Mouse (Mus musculus): ENCODE results near the gene Hnrnpu. TPM values are rescaled to one million over a fixed set of nuclear protein-coding genes. Genes with fewer than 3 reads are reported as not detected.

Hnrnpu gene
- polyA plus RNA-seq, 1 experiment from 2014 or later: 369 TPM

- Histone ChIP-seq H3K27me3 (ENCODE audit: control insufficient read depth, insufficient read depth, low read length) (no peaks in the 10 kb centered on the region), H3K4me1 (ENCODE audit: control insufficient read depth, insufficient read depth, low read length) (peaks cover 23% of the 10 kb centered on the region), H3K27ac (replicated peaks; ENCODE audit: low read depth, low read length) (no peak overlapping the region; the same call in 1 of the 2 replicates), H3K4me3 (replicated peaks; ENCODE audit: low read depth, low read length) (peak overlapping the region; percentile 100), H3K4me2 (ENCODE audit: low read length) (peak overlapping the region; percentile 95), H3K9ac (replicated peaks; ENCODE audit: low read length) (peak overlapping the region; percentile 99), H3K36me3 (ENCODE audit: control insufficient read depth, insufficient read depth, low read length) (peaks cover 42% of the 10 kb centered on the region), H3K9me3 (ENCODE audit: control insufficient read depth, low read length) (no peaks in the 10 kb centered on the region)
- WGBS: under 1% methylated on average over 16 of the region's 16 CpGs
- DNase-seq: peak; percentile 38
- no peak for ATAC-seq (ENCODE audit: low FRiP score, low TSS enrichment)
Observed at GRCm38 (mm10) chr1:178335860-178336261, 1.7 kb downstream of the Hnrnpu start.

GRCm38 (mm10) chr1:178329946-178330345, 7.7 kb downstream of the Hnrnpu start:
- peaks cover 13% of the 10 kb centered on the region for H3K4me1 ChIP-seq (ENCODE audit: control insufficient read depth, insufficient read depth, low read length)
- 72% methylated on average over 6 of the region's 6 CpGs for WGBS
- H3K9ac ChIP-seq (replicated peaks; ENCODE audit: low read length): no peak overlapping the region
- no peak overlapping the region for H3K27ac ChIP-seq (replicated peaks; ENCODE audit: low read depth, low read length)
- H3K36me3 ChIP-seq (ENCODE audit: control insufficient read depth, insufficient read depth, low read length): peaks cover 90% of the 10 kb centered on the region
- ATAC-seq (ENCODE audit: low FRiP score, low TSS enrichment) (no peak), DNase-seq (no peak)
- no peak overlapping the region for H3K4me2 ChIP-seq (ENCODE audit: low read length)
- H3K27me3 ChIP-seq (ENCODE audit: control insufficient read depth, insufficient read depth, low read length): no peaks in the 10 kb centered on the region
- no peaks in the 10 kb centered on the region for H3K9me3 ChIP-seq (ENCODE audit: control insufficient read depth, low read length)
- H3K4me3 ChIP-seq (replicated peaks; ENCODE audit: low read depth, low read length): no peak overlapping the region

- WGBS: 86% methylated on average over 5 of the region's 5 CpGs
- Histone ChIP-seq H3K4me1 (ENCODE audit: control insufficient read depth, insufficient read depth, low read length) (peaks cover 4% of the 10 kb centered on the region), H3K27ac (replicated peaks; ENCODE audit: low read depth, low read length) (no peak overlapping the region), H3K4me2 (ENCODE audit: low read length) (no peak overlapping the region), H3K4me3 (replicated peaks; ENCODE audit: low read depth, low read length) (no peak overlapping the region), H3K36me3 (ENCODE audit: control insufficient read depth, insufficient read depth, low read length) (peaks cover 89% of the 10 kb centered on the region), H3K9me3 (ENCODE audit: control insufficient read depth, low read length) (no peaks in the 10 kb centered on the region), H3K27me3 (ENCODE audit: control insufficient read depth, insufficient read depth, low read length) (no peaks in the 10 kb centered on the region), H3K9ac (replicated peaks; ENCODE audit: low read length) (no peak overlapping the region)
- DNase-seq (no peak), ATAC-seq (ENCODE audit: low FRiP score, low TSS enrichment) (no peak)
Observed at GRCm38 (mm10) chr1:178329017-178329416, 8.6 kb downstream of the Hnrnpu start.

GRCm38 (mm10) chr1:178326950-178327349, 10.6 kb downstream of the Hnrnpu start:
- H3K36me3 ChIP-seq (ENCODE audit: control insufficient read depth, insufficient read depth, low read length): peaks cover 88% of the 10 kb centered on the region

GRCm38 (mm10) chr1:178326357-178326756, 11.2 kb downstream of the Hnrnpu start:
- H3K4me2 ChIP-seq (ENCODE audit: low read length): no peak overlapping the region
- 91% methylated on average over 1 of the region's 1 CpGs for WGBS
- H3K4me1 ChIP-seq (ENCODE audit: control insufficient read depth, insufficient read depth, low read length): peaks cover 6% of the 10 kb centered on the region
- H3K27me3 ChIP-seq (ENCODE audit: control insufficient read depth, insufficient read depth, low read length): no peaks in the 10 kb centered on the region
- H3K36me3 ChIP-seq (ENCODE audit: control insufficient read depth, insufficient read depth, low read length): peaks cover 88% of the 10 kb centered on the region
- H3K9me3 ChIP-seq (ENCODE audit: control insufficient read depth, low read length): no peaks in the 10 kb centered on the region
- H3K9ac ChIP-seq (replicated peaks; ENCODE audit: low read length): no peak overlapping the region
- ATAC-seq (ENCODE audit: low FRiP score, low TSS enrichment) (no peak), DNase-seq (no peak)
- no peak overlapping the region for H3K27ac ChIP-seq (replicated peaks; ENCODE audit: low read depth, low read length)
- H3K4me3 ChIP-seq (replicated peaks; ENCODE audit: low read depth, low read length): no peak overlapping the region

More at GRCm38 (mm10) chr1:178326950-178327349, 10.6 kb downstream of the Hnrnpu start:
- WGBS: 98% methylated on average over 1 of the region's 1 CpGs
- H3K9me3 ChIP-seq (ENCODE audit: control insufficient read depth, low read length): no peaks in the 10 kb centered on the region
- ATAC-seq (ENCODE audit: low FRiP score, low TSS enrichment) (no peak), DNase-seq (no peak)
- H3K4me1 ChIP-seq (ENCODE audit: control insufficient read depth, insufficient read depth, low read length): 0 out of 2 replicates have a peak, but pooled peaks cover under 1% of the 10 kb centered on the region
- H3K4me3 ChIP-seq (replicated peaks; ENCODE audit: low read depth, low read length): no peak overlapping the region
- no peaks in the 10 kb centered on the region for H3K27me3 ChIP-seq (ENCODE audit: control insufficient read depth, insufficient read depth, low read length)
- no peak overlapping the region for H3K9ac ChIP-seq (replicated peaks; ENCODE audit: low read length)
- no peak overlapping the region for H3K27ac ChIP-seq (replicated peaks; ENCODE audit: low read depth, low read length)
- no peak overlapping the region for H3K4me2 ChIP-seq (ENCODE audit: low read length)

DNA sequence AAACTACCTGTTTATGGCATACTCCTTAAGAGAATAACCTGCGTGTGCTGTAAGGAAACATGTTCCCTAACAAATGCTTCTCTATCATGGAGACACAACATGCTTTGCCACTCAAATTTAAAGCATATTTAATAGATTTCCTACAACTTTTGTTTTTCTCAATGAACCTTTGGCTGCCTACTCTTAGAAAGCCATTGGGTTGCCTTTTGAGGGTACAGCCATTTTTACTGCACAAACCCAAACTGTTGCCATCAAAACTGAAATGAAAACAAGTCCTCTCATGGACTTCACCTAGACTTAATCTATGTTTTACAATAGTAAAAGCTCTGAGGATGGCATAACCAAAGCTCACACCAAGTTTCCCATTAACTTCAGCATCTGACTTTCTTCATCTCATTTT, 13.0 kb downstream of the Hnrnpu start:
- Histone ChIP-seq H3K9ac (replicated peaks; ENCODE audit: low read length) (no peak overlapping the region), H3K36me3 (ENCODE audit: control insufficient read depth, insufficient read depth, low read length) (peaks cover 83% of the 10 kb centered on the region), H3K9me3 (ENCODE audit: control insufficient read depth, low read length) (no peaks in the 10 kb centered on the region), H3K27ac (replicated peaks; ENCODE audit: low read depth, low read length) (no peak overlapping the region), H3K4me1 (ENCODE audit: control insufficient read depth, insufficient read depth, low read length) (peaks cover 19% of the 10 kb centered on the region), H3K4me2 (ENCODE audit: low read length) (no peak overlapping the region), H3K27me3 (ENCODE audit: control insufficient read depth, insufficient read depth, low read length) (no peaks in the 10 kb centered on the region), H3K4me3 (replicated peaks; ENCODE audit: low read depth, low read length) (no peak overlapping the region)
- DNase-seq (no peak), ATAC-seq (ENCODE audit: low FRiP score, low TSS enrichment) (no peak)
- 94% methylated on average over 1 of the region's 1 CpGs for WGBS

GRCm38 (mm10) chr1:178323235-178323634, 14.4 kb downstream of the Hnrnpu start:
- Histone ChIP-seq H3K36me3 (ENCODE audit: control insufficient read depth, insufficient read depth, low read length) (peaks cover 73% of the 10 kb centered on the region), H3K9me3 (ENCODE audit: control insufficient read depth, low read length) (no peaks in the 10 kb centered on the region), H3K27me3 (ENCODE audit: control insufficient read depth, insufficient read depth, low read length) (no peaks in the 10 kb centered on the region), H3K4me2 (ENCODE audit: low read length) (no peak overlapping the region), H3K4me1 (ENCODE audit: control insufficient read depth, insufficient read depth, low read length) (peaks cover 19% of the 10 kb centered on the region), H3K27ac (replicated peaks; ENCODE audit: low read depth, low read length) (no peak overlapping the region), H3K9ac (replicated peaks; ENCODE audit: low read length) (no peak overlapping the region), H3K4me3 (replicated peaks; ENCODE audit: low read depth, low read length) (no peak overlapping the region)
- no peak for DNase-seq
- no peak for ATAC-seq (ENCODE audit: low FRiP score, low TSS enrichment)
- 83% methylated on average over 1 of the region's 1 CpGs for WGBS

GRCm38 (mm10) chr1:178321730-178322357, 15.8 kb downstream of the Hnrnpu start:
- H3K27ac ChIP-seq (replicated peaks; ENCODE audit: low read depth, low read length): no peak overlapping the region

More at GRCm38 (mm10) chr1:178321730-178322357, 15.8 kb downstream of the Hnrnpu start:
- DNase-seq (no peak), ATAC-seq (ENCODE audit: low FRiP score, low TSS enrichment) (no peak)
- Histone ChIP-seq H3K36me3 (ENCODE audit: control insufficient read depth, insufficient read depth, low read length) (peaks cover 59% of the 10 kb centered on the region), H3K9ac (replicated peaks; ENCODE audit: low read length) (no peak overlapping the region; the same call in 1 of the 2 replicates), H3K4me1 (ENCODE audit: control insufficient read depth, insufficient read depth, low read length) (peaks cover 26% of the 10 kb centered on the region), H3K27me3 (ENCODE audit: control insufficient read depth, insufficient read depth, low read length) (no peaks in the 10 kb centered on the region), H3K4me3 (replicated peaks; ENCODE audit: low read depth, low read length) (no peak overlapping the region), H3K9me3 (ENCODE audit: control insufficient read depth, low read length) (no peaks in the 10 kb centered on the region), H3K4me2 (ENCODE audit: low read length) (peak overlapping the region; percentile 94)
- 62% methylated on average over 4 of the region's 4 CpGs for WGBS
